Mouse (Mus musculus): ENCODE results near the gene Prkg1. TPM values are rescaled to one million over a fixed set of nuclear protein-coding genes. Genes with fewer than 3 reads are reported as not detected.

The Prkg1 gene
- polyA plus RNA-seq, 1 experiment = 82.5 TPM

DNA sequence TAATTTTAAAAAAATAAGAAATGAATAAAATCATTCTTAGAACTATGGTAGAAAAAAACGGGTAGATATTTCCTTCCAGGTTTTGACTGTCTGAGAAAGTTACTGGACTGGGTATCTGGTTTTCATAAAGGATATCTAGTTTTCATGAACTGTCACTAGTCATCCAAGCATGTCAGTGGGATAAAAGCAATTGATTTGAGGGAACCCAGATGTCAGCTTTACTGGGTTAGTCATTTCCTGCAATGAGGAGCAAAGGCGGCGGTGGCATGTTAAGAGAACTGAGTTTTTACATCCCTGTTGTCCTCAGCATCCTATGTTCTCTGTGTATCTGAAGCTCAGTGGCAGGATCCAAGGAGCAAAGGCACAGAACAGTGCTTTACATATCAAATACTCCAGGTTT, 1201.0 kb downstream of the Prkg1 start:
- no peak overlapping the region for H3K27ac ChIP-seq (ENCODE audit: control insufficient read depth, insufficient read depth, low read depth, low read length)
- no peaks in the 10 kb centered on the region for H3K4me1 ChIP-seq (ENCODE audit: control insufficient read depth, insufficient read depth, low read length)
- TF ChIP-seq POLR2A (IDR thresholded peaks at IDR 0.05; ENCODE audit: control insufficient read depth, low read depth, low read length) = no peak
- TF ChIP-seq CTCF (IDR thresholded peaks at IDR 0.05; ENCODE audit: control insufficient read depth, insufficient read depth, insufficient replicate concordance, low read depth, low read length) = no peak
- no peaks in the 10 kb centered on the region for H3K36me3 ChIP-seq (ENCODE audit: control insufficient read depth, insufficient read depth, low read length)
- no peak overlapping the region for H3K4me3 ChIP-seq (ENCODE audit: control insufficient read depth, low read depth, low read length)
- H3K27me3 ChIP-seq (ENCODE audit: control insufficient read depth, insufficient read depth, low read length) = no peaks in the 10 kb centered on the region

DNA sequence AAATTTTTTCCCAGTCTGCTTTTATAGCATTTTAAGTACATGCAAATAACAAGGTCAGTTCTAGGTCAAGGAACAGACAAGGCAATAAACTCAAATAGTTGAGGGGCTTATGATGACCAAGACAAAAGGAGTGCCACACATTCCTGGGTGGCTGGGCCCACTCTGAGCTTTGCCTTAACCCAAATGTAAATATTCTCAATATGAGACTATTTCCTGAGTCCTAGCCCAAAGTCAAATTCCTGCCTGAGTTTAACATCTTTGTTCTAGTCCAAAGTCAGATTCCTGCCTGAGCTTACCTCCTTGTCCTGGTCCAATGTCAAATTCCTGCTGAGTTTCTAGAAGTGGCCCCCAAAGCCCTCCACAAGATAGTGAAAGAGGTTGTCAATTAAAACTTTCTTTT, 1206.8 kb downstream of the Prkg1 start:
- Histone ChIP-seq H3K36me3 (ENCODE audit: control insufficient read depth, insufficient read depth, low read length) (no peaks in the 10 kb centered on the region), H3K27me3 (ENCODE audit: control insufficient read depth, insufficient read depth, low read length) (no peaks in the 10 kb centered on the region), H3K27ac (ENCODE audit: control insufficient read depth, insufficient read depth, low read depth, low read length) (no peak overlapping the region), H3K4me3 (ENCODE audit: control insufficient read depth, low read depth, low read length) (no peak overlapping the region), H3K4me1 (ENCODE audit: control insufficient read depth, insufficient read depth, low read length) (peaks cover 4% of the 10 kb centered on the region)
- no peak for TF ChIP-seq CTCF (IDR thresholded peaks at IDR 0.05; ENCODE audit: control insufficient read depth, insufficient read depth, insufficient replicate concordance, low read depth, low read length)
- no peak for TF ChIP-seq POLR2A (IDR thresholded peaks at IDR 0.05; ENCODE audit: control insufficient read depth, low read depth, low read length)

- Histone ChIP-seq H3K4me3 (ENCODE audit: control insufficient read depth, low read depth, low read length) (peak overlapping the region; percentile 42), H3K4me1 (ENCODE audit: control insufficient read depth, insufficient read depth, low read length) (peaks cover 4% of the 10 kb centered on the region)
Measured at GRCm38 (mm10) chr19:30554467-30554881, 1210.4 kb downstream of the Prkg1 start.

GRCm38 (mm10) chr19:30553740-30554139, 1211.1 kb downstream of the Prkg1 start:
- peaks cover 2% of the 10 kb centered on the region; the same call in 1 of the 2 replicates for H3K27me3 ChIP-seq (ENCODE audit: control insufficient read depth, insufficient read depth, low read length)

More at GRCm38 (mm10) chr19:30554467-30554881, 1210.4 kb downstream of the Prkg1 start:
- H3K27ac ChIP-seq (ENCODE audit: control insufficient read depth, insufficient read depth, low read depth, low read length) = no peak overlapping the region
- no peaks in the 10 kb centered on the region for H3K27me3 ChIP-seq (ENCODE audit: control insufficient read depth, insufficient read depth, low read length)
- no peaks in the 10 kb centered on the region for H3K36me3 ChIP-seq (ENCODE audit: control insufficient read depth, insufficient read depth, low read length)
- TF ChIP-seq POLR2A (IDR thresholded peaks at IDR 0.05; ENCODE audit: control insufficient read depth, low read depth, low read length) (no peak), CTCF (IDR thresholded peaks at IDR 0.05; ENCODE audit: control insufficient read depth, insufficient read depth, insufficient replicate concordance, low read depth, low read length) (peak; percentile 61; the same call in 1 of the 2 replicates)

GRCm38 (mm10) chr19:30552260-30552659, 1212.6 kb downstream of the Prkg1 start:
- H3K27me3 ChIP-seq (ENCODE audit: control insufficient read depth, insufficient read depth, low read length) = peaks cover 2% of the 10 kb centered on the region; the same call in 1 of the 2 replicates

More at GRCm38 (mm10) chr19:30553740-30554139, 1211.1 kb downstream of the Prkg1 start:
- Histone ChIP-seq H3K4me1 (ENCODE audit: control insufficient read depth, insufficient read depth, low read length) (peaks cover 7% of the 10 kb centered on the region), H3K36me3 (ENCODE audit: control insufficient read depth, insufficient read depth, low read length) (no peaks in the 10 kb centered on the region), H3K4me3 (ENCODE audit: control insufficient read depth, low read depth, low read length) (no peak overlapping the region), H3K27ac (ENCODE audit: control insufficient read depth, insufficient read depth, low read depth, low read length) (no peak overlapping the region)
- TF ChIP-seq POLR2A (IDR thresholded peaks at IDR 0.05; ENCODE audit: control insufficient read depth, low read depth, low read length) = no peak
- no peak for TF ChIP-seq CTCF (IDR thresholded peaks at IDR 0.05; ENCODE audit: control insufficient read depth, insufficient read depth, insufficient replicate concordance, low read depth, low read length)

DNA sequence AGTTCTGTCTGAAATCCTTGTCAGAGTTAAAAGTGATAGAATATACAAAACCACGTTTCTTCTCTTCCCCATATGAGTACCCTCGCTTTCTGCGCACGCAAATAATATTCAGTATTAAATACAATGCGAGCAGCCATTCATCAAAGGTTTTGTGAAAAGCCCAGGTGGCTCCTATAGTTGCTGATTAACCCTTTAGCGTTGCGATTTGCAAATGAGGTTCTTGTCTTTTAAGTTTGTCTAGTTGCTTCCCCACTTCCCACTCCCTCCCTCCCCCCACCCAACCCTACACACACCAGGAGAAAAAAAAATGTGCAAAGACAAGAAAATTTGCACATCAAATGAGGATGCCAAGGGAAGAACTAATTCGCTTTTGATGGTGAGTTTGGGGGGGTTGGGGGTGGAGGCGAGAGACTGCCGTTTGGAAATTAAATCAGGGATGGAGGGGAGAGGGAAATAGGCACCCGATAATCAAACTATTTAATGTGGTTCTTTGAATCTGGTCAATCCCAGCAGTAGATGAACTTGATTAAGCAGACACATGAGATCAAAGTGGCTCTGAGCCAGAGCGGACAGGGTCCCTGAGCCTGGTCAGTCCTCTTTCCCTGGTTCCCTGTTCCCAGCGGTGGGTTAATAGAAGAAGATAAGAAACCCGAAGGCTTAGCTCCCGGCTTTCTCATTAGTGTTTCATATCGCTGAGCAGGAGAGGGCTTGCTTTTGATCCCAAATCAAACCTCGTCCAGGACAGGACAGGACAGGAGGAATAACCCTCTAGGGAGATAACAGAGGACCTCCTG, 1214.8 kb downstream of the Prkg1 start:
- no peaks in the 10 kb centered on the region for H3K36me3 ChIP-seq (ENCODE audit: control insufficient read depth, insufficient read depth, low read length)
- peaks cover 9% of the 10 kb centered on the region for H3K4me1 ChIP-seq (ENCODE audit: control insufficient read depth, insufficient read depth, low read length)
- H3K27me3 ChIP-seq (ENCODE audit: control insufficient read depth, insufficient read depth, low read length) = peaks cover 2% of the 10 kb centered on the region; the same call in 1 of the 2 replicates
- TF ChIP-seq CTCF (IDR thresholded peaks at IDR 0.05; ENCODE audit: control insufficient read depth, insufficient read depth, insufficient replicate concordance, low read depth, low read length) = no peak
- H3K27ac ChIP-seq (ENCODE audit: control insufficient read depth, insufficient read depth, low read depth, low read length) = no peak overlapping the region
- H3K4me3 ChIP-seq (ENCODE audit: control insufficient read depth, low read depth, low read length) = no peak overlapping the region

More at GRCm38 (mm10) chr19:30552260-30552659, 1212.6 kb downstream of the Prkg1 start:
- TF ChIP-seq CTCF (IDR thresholded peaks at IDR 0.05; ENCODE audit: control insufficient read depth, insufficient read depth, insufficient replicate concordance, low read depth, low read length) (no peak), POLR2A (IDR thresholded peaks at IDR 0.05; ENCODE audit: control insufficient read depth, low read depth, low read length) (no peak)
- no peak overlapping the region for H3K27ac ChIP-seq (ENCODE audit: control insufficient read depth, insufficient read depth, low read depth, low read length)
- H3K4me1 ChIP-seq (ENCODE audit: control insufficient read depth, insufficient read depth, low read length) = peaks cover 9% of the 10 kb centered on the region
- no peaks in the 10 kb centered on the region for H3K36me3 ChIP-seq (ENCODE audit: control insufficient read depth, insufficient read depth, low read length)
- no peak overlapping the region for H3K4me3 ChIP-seq (ENCODE audit: control insufficient read depth, low read depth, low read length)

GRCm38 (mm10) chr19:30549044-30549853, 1215.6 kb downstream of the Prkg1 start, which contains the start of gene Dkk1:
Dkk1 (minus strand) TSS chr19:30549665.
- Histone ChIP-seq H3K36me3 (ENCODE audit: control insufficient read depth, insufficient read depth, low read length) (no peaks in the 10 kb centered on the region), H3K4me1 (ENCODE audit: control insufficient read depth, insufficient read depth, low read length) (peaks cover 6% of the 10 kb centered on the region), H3K27me3 (ENCODE audit: control insufficient read depth, insufficient read depth, low read length) (peaks cover 2% of the 10 kb centered on the region; the same call in 1 of the 2 replicates), H3K4me3 (ENCODE audit: control insufficient read depth, low read depth, low read length) (peak within 1 kb of the TSS; percentile 4), H3K27ac (ENCODE audit: control insufficient read depth, insufficient read depth, low read depth, low read length) (no peak within 1 kb of the TSS)
- TF ChIP-seq CTCF (IDR thresholded peaks at IDR 0.05; ENCODE audit: control insufficient read depth, insufficient read depth, insufficient replicate concordance, low read depth, low read length) (no peak), POLR2A (IDR thresholded peaks at IDR 0.05; ENCODE audit: control insufficient read depth, low read depth, low read length) (no peak)
